Mouse (Mus musculus) ES-Bruce4 (cell line): ENCODE measurements at regions not wholly inside any gene's neighbourhood (a gene's known extent, or its start where the extent isn't known, plus 50 kb on each side); places are given as distances from the start of the nearest gene placed in this dataset.

Experiments
- H3K27ac ChIP-seq: 2 replicates; pipeline ENCODE4 v1.5.1; 2012; ENCODE audit warnings: low read length, inconsistent platforms; ENCODE audit not compliant: insufficient read depth
- H3K27me3 ChIP-seq: 2 replicates; pipeline ENCODE4 v1.6.1; 2012; ENCODE audit warnings: mild to moderate bottlenecking, low read length, inconsistent platforms; ENCODE audit not compliant: control insufficient read depth, poor library complexity, insufficient read depth, severe bottlenecking
- H3K36me3 ChIP-seq: 2 replicates; pipeline ENCODE4 v1.6.1; 2012; ENCODE audit warnings: inconsistent platforms, mild to moderate bottlenecking, low read length, moderate library complexity; ENCODE audit not compliant: control insufficient read depth, poor library complexity, insufficient read depth, severe bottlenecking
- H3K4me1 ChIP-seq: one replicate; pipeline ENCODE4 v1.8.1; 2011; ENCODE audit warnings: low read length; ENCODE audit not compliant: control insufficient read depth, insufficient read depth
- H3K4me3 ChIP-seq: 2 replicates; pipeline ENCODE4 v1.5.1; 2011; ENCODE audit warnings: low read depth, mild to moderate bottlenecking, low read length
- H3K9ac ChIP-seq: 2 replicates; pipeline ENCODE4 v1.6.1; 2012; ENCODE audit warnings: low read depth, mild to moderate bottlenecking, inconsistent platforms; ENCODE audit not compliant: poor library complexity, severe bottlenecking
- H3K9me3 ChIP-seq: replicated peaks from 2 replicates; pipeline ENCODE4 v1.6.1; 2012; ENCODE audit warnings: mild to moderate bottlenecking, low read length, inconsistent platforms; ENCODE audit not compliant: control insufficient read depth, poor library complexity, insufficient read depth, severe bottlenecking
- CTCF ChIP-seq: IDR thresholded peaks from one replicate; pipeline ENCODE4 v1.8.1; 2011; ENCODE audit warnings: low read depth, low read length
- EP300 ChIP-seq: IDR thresholded peaks from 2 replicates; pipeline ENCODE4 v1.6.1; 2011; ENCODE audit warnings: low read depth, low read length; ENCODE audit not compliant: insufficient read depth
- POLR2A ChIP-seq: IDR thresholded peaks from one replicate; pipeline ENCODE4 v1.8.1; 2011; ENCODE audit warnings: low read length; ENCODE audit not compliant: insufficient read depth

DNA sequence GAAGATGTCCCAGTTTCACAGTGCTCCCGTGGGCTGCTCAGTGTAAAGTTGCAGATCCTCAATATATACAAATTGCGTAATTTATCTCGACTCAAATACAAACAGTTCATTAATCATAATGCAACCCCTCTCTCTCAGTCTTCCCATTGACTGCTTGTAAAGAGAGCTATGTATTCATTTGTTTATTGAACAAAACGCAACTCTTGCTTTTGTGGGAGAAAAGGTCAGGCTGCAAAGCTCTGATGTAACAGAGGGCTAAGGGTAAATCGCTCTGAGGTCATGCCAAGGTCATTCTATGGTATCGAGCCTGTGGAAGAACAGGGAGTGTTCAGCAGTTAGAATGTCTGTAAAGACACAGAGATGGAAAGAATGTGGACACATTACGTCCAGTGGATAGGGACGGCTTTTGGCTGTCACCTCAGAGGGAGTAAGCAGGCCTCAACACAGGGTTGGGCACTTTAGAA, 160.0 kb upstream of the Rnaseh2b start:
- H3K36me3 ChIP-seq: no peaks in the 10 kb centered on the region
- H3K9ac ChIP-seq: no peak overlapping the region
- no peak overlapping the region for H3K4me3 ChIP-seq
- no peaks in the 10 kb centered on the region for H3K27me3 ChIP-seq
- no peaks in the 10 kb centered on the region for H3K4me1 ChIP-seq
- H3K9me3 ChIP-seq: no peaks in the 10 kb centered on the region
- H3K27ac ChIP-seq: no peak overlapping the region
- TF ChIP-seq CTCF (no peak), POLR2A (no peak)

GRCm38 (mm10) chr14:62137981-62138380, 154.4 kb upstream of the Rnaseh2b start:
- Histone ChIP-seq H3K9me3 (no peaks in the 10 kb centered on the region), H3K4me1 (no peaks in the 10 kb centered on the region), H3K36me3 (no peaks in the 10 kb centered on the region), H3K4me3 (no peak overlapping the region), H3K27me3 (no peaks in the 10 kb centered on the region), H3K27ac (no peak overlapping the region), H3K9ac (no peak overlapping the region)
- TF ChIP-seq EP300 (no peak), CTCF (no peak), POLR2A (no peak)

DNA sequence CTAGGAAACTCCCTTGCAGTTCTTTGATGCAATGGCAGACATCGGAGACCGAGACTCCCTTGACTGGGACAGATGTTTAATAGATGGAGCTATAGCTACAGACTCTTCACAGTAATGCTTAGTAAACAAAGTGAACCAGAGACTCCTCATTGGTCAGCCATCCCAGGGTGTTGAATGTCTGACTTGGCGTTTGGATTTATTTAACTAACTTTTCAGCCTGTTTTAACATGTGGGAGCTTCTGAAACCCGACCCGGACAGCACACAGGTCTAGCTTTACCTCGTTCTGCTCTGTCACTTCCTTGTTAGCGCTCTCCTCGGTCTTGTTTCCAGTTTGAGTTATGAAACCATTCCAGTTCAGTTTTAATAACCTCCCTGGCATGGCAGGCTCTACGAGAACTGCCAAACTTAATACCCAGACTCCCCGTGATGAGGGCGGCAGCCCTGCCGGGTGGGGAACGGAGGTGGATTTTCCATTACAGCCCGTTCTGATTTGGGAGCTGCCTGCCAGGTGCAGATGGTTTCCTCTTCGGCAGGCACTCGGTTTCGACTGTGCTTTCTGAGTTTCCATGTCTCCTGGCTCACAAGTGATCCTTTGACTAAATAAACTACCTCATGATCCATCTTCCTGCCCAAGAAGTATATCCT, 147.9 kb upstream of the Rnaseh2b start:
- TF ChIP-seq POLR2A: no peak
- TF ChIP-seq EP300: no peak
- no peak for TF ChIP-seq CTCF
- no peaks in the 10 kb centered on the region for H3K9me3 ChIP-seq
- no peaks in the 10 kb centered on the region for H3K4me1 ChIP-seq
- H3K4me3 ChIP-seq: no peak overlapping the region
- H3K27me3 ChIP-seq: no peaks in the 10 kb centered on the region; the same call in 1 of the 2 replicates
- no peak overlapping the region for H3K27ac ChIP-seq
- no peaks in the 10 kb centered on the region for H3K36me3 ChIP-seq
- no peak overlapping the region for H3K9ac ChIP-seq

- no peaks in the 10 kb centered on the region for H3K27me3 ChIP-seq
- H3K9me3 ChIP-seq: no peaks in the 10 kb centered on the region
- no peak overlapping the region for H3K27ac ChIP-seq
- TF ChIP-seq EP300: no peak
- no peaks in the 10 kb centered on the region for H3K36me3 ChIP-seq
- H3K9ac ChIP-seq: no peak overlapping the region
- no peak overlapping the region for H3K4me3 ChIP-seq
- no peaks in the 10 kb centered on the region for H3K4me1 ChIP-seq
Observed at GRCm38 (mm10) chr14:62157038-62157716, 135.2 kb upstream of the Rnaseh2b start.

DNA sequence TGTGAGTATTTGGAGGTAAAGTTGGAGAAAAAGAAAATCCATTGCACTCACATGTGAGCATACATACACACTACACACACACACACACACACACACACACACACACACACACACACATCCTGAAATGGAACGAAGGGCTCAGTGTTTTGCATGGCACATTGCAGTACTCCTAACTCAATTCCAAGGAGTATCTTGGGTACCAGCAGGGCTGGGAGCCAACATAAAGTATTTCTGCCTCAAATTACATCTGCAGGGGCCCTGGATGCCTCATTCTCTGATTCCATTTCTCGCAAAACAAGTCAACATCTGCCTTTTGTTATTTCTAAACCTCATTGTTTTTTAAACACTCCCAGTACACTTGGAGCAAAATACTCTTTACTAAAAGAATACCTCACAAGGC, 132.7 kb upstream of the Rnaseh2b start:
- Histone ChIP-seq H3K27ac (no peak overlapping the region), H3K36me3 (no peaks in the 10 kb centered on the region), H3K4me3 (no peak overlapping the region), H3K9me3 (no peaks in the 10 kb centered on the region), H3K27me3 (no peaks in the 10 kb centered on the region), H3K9ac (no peak overlapping the region), H3K4me1 (no peaks in the 10 kb centered on the region)
- no peak for TF ChIP-seq POLR2A
- no peak for TF ChIP-seq EP300
- no peak for TF ChIP-seq CTCF

DNA sequence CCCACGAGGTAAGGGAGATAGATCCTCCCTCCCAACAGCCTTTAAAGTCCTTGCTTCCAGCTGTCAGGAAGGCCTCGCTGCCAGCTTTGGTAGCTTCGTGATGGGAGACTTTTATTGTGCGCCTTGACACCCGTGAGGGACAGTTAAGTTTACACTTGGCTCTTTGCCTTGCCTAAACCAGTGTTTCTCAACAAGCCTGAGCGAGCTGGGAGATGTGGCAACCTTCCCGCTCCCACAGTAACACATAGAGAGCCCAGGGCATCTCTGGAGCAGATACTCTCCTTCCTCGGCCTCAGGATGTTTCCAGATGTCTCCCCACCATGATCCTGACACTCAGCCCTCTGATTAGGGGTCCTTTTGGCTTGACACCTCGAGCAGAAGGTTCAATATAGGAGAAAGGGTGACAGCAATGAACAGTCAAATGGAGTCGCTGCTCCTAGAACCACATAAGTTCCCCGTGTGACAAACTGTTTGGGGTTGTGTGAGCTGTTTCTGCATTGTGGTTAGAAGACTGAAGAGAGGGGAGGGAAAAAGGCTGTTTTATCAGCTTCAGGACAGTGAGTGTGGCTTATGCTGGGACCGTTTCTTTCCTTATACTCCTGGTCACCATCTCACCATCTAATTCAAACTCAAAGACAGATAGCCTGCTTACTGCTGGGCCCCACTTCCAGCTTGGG, 129.1 kb upstream of the Rnaseh2b start:
- H3K9ac ChIP-seq: no peak overlapping the region
- TF ChIP-seq CTCF: no peak
- no peak for TF ChIP-seq EP300
- TF ChIP-seq POLR2A: no peak
- H3K27me3 ChIP-seq: no peaks in the 10 kb centered on the region
- H3K4me1 ChIP-seq: no peaks in the 10 kb centered on the region
- no peak overlapping the region for H3K4me3 ChIP-seq
- no peaks in the 10 kb centered on the region for H3K9me3 ChIP-seq
- no peaks in the 10 kb centered on the region for H3K36me3 ChIP-seq
- no peak overlapping the region for H3K27ac ChIP-seq
